Mouse (Mus musculus): Measurements from ENCODE around the gene Lamtor3.

- TF ChIP-seq CTCF (IDR thresholded peaks at IDR 0.05; ENCODE audit: low read depth) (no peak), EP300 (IDR thresholded peaks at IDR 0.05; ENCODE audit: low read depth) (no peak)
These were observed 14.4 kb downstream of the Lamtor3 start for GRCm38 (mm10) chr3:137932748-137933147.
